Mouse (Mus musculus) liver, embryonic 14.5 days (tissue): ENCODE measurements around the gene Sardh.

Experiments
- CTCF ChIP-seq: IDR thresholded peaks from 2 replicates; pipeline ENCODE4 v1.5.1; 2016; ENCODE audit warnings: antibody characterized with exemption, low read depth, control low read depth
- EP300 ChIP-seq: IDR thresholded peaks from 2 replicates; pipeline ENCODE4 v1.6.1; 2016; ENCODE audit warnings: antibody characterized with exemption, low read depth

DNA sequence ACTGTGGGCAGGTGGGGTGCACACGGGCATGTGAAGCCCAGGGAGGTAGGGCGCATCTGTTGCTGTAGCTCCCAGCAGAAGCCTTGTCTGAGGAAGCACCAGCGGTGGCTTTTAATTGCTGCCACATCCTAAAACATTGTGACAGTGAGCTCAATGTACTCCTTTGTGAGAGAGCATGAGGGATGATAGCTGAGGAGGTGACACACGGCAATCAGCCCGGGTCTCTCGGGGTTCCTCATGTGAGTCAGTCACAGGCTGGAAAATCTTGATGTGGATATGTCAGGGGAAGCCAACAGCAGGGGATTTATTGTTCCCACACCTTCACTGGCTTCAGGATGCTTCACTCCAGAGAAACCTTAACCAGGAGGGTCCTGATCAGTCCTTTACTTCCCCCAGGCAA lies 101.3 kb downstream of the Sardh start:
- TF ChIP-seq EP300 (no peak), CTCF (no peak)
